Mouse (Mus musculus): ENCODE measurements around the gene Wdr86.
"Not testable (repeated sequence)": the region's sequence is repeated elsewhere in the genome, so short reads cannot be mapped to it uniquely, and the experiment has no call there.

Wdr86 gene

DNA sequence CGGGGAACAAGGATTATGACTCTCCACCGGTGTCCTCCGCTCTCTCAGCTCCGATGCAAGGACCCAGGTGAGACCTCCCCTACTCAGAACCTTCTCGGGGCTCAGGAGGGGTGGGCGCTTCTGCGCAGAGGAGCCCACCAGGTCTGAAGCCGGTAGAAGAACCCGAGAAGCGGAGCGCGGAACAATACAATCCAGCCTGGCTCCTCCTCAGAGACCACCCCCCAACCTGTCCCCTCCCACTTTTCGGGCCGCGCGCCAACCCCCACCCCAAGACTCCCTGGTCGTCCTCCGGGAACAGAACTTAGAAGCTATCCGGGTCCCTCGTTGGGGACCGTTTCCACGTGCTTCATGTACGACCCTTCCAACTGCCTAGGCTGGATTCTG lies at the start of gene Wdr86:
Gene Wdr86, minus strand, starts transcription at position 240 of the 384 bp plus-strand sequence.
- no peak for DNase-seq (ENCODE audit: low spot score in 2 of 2)

DNA sequence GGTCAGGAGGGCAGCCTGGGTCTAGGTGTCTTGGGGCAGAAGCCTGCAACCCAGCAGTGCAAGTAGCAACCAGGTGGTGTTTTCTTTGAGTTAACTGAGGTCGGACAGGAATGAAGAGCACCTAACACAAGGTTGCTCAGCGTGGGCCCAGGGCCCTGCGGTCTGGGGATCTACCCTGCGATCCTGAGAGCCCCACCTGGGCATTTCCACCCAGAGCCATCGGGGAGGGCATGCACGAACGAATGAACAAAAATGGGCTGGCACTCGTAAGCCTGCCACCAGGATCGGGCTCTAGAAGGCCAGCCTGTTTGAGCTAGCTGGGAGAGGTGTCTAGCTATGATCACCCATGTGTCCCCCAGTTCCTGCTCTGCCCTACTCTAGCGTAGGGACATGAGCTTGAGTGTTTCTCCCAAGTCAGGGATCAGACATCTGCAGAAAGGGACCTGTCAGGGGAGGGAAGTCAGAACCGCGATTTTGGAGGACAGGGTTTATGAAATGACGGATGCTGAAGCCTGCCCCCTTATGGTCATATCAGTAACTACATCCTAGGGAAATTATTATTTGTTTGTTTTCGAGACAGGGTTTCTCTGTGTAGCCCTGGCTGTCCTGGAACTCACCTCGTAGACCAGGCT lies 49.5 kb upstream of the Wdr86 start:
- DNase-seq (ENCODE audit: low spot score in 2 of 2) = peak; percentile 29 to 37

GRCm38 (mm10) chr5:24779321-24779720 lies 48.8 kb upstream of the Wdr86 start:
- no peak for DNase-seq (ENCODE audit: low spot score in 2 of 2)

- no peak for DNase-seq (ENCODE audit: low spot score in 2 of 2)
Observed at GRCm38 (mm10) chr5:24778843-24779140, 48.3 kb upstream of the Wdr86 start.

DNA sequence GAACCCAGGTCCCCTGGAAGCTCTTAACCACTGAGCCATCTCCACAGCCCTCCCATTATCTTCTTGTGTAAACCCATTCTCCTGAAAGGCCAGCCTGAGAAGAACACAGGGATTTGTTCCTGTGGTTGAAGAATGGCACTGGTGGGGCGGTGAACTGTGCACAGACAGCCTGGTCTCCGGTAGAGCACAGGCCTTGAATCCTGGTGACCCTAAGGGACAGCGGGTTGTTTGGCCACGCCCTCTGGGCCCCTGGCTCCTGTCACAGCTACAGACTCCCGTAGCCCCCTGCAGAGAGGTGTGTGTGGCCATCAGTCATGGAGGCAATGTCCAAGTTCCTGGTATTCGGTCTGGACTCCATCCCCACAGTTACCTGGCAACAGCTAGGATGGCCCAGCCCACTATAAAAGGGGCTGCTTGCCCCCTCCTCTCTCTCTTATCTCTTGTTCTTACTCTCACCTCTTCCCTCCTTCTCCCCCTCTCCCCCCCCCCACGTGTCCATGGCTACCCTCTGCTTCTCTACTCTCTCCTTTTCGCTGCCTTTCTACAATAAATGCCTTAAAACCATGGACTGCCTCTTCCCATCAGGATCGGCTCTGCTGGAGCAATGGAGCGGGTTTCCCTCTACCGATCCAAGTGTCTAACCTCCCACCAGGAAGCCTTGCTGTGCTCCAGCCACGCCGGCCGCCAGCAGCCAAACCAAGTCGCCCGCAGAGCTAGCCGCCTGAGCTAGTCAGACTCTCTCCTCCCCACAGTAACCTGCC lies 47.7 kb upstream of the Wdr86 start:
- no peak for DNase-seq (ENCODE audit: low spot score in 2 of 2)

GRCm38 (mm10) chr5:24776681-24777080 lies 46.2 kb upstream of the Wdr86 start:
- DNase-seq (ENCODE audit: low spot score in 2 of 2) = no peak

DNA sequence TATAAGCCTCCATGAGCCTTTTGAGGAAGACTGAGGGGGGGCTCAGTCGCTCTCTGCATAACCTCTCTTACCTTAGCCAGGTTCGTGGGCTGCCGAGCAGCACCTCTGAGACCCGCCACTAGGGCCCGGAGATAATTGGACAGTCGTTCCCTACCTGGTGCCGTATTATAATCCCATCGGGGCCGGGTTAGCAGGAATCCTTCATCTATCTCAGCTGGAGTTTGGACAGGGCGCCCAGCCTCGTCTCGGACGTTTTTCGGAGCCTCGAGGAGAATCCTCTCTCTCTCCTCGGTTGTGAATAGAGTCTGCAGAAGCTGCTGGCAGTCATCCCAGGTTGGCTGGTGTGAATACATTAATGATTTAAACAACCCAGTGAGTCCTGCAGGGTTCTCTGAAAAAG lies 44.0 kb upstream of the Wdr86 start:
- not testable (repeated sequence) for DNase-seq (ENCODE audit: low spot score in 2 of 2)

DNA sequence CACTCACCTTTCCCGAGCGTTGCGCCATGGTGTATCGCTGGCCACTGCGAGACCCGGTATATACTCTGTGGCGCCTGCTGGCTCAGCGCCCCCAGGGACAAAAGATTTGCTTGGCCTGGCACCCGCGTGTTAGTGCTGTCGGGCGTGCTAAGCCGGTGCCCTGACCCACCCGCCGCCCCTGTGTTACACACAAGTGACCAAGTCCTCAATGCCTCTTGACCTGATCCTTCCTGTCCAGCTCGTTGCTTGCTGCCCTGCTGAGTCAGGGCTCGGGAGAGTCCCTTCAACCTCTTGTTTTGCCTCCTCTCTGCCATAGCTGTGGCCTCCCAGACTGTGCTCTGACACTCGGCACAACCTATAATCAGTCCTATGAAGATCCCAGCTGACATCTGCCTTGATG lies 27.3 kb upstream of the Wdr86 start, which contains the start of gene Crygn:
Gene Crygn, minus strand, starts transcription at position 193 of the 400 bp plus-strand sequence.
- DNase-seq (ENCODE audit: low spot score in 2 of 2) = no peak

- no peak for DNase-seq (ENCODE audit: low spot score in 2 of 2)
Observed at GRCm38 (mm10) chr5:24756931-24757330, 26.4 kb upstream of the Wdr86 start.

DNA sequence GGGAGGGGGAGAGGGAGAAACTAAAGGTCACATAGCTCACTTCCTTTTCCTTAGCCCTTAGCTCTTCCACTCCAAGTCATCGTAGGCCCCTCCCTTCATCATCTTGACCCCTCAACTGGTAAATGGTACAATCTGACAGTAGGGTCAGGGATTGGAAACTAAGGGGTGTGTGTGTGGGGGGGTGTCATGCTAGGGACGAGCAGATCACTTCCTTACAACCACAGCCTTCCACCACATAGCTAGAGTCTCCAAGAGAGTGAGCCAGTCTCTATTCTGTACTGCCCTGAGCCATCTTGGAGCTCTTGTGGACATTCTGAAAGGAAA lies 21.6 kb upstream of the Wdr86 start:
- DNase-seq (ENCODE audit: low spot score in 2 of 2) = no peak

DNA sequence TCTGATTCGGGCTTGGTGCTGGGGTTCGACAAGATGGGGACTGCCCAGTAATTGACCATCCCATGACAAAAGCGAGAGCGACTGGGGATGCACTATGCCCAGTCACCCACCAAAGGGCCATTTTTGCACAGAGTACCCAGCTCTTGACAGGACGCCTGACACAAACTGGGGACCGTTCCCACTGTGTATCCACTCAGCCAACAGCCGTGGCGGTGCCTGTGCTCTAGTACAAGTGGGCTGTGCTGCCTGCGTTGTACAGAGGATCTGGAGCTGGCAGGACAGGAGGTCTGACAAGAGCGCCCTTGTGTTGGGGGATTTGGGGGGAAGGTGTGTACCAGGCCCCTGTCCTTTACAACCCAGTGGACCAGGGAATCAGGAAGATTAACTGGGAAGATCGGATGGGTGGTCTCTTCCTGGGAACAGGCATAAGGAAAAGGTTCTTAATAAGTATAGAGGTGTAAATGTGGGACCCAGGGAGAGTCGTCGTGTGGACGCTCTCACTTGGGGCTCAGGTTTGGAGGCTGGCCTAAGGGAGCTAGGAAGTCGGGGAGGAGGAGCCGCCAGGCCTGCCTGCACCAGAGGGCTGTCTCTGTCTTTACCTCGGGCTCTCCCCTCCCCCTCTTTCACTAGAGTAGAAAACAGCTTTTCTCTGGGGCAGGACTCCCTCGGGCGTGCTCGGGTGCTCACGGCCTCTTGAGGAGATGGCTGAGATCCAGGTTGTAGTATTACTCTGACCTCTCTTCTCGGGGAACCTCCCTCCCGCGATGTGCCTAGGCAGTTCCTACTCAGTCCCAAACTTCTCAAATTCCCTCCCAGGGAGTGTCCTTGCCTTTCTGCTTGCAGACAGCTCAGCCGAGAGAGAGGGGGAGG lies 21.0 kb upstream of the Wdr86 start:
- peak; percentile 59 to 64 for DNase-seq (ENCODE audit: low spot score in 2 of 2)

GRCm38 (mm10) chr5:24750321-24751304 lies 20.1 kb upstream of the Wdr86 start:
- peak; percentile 86 to 88 for DNase-seq (ENCODE audit: low spot score in 2 of 2)

DNA sequence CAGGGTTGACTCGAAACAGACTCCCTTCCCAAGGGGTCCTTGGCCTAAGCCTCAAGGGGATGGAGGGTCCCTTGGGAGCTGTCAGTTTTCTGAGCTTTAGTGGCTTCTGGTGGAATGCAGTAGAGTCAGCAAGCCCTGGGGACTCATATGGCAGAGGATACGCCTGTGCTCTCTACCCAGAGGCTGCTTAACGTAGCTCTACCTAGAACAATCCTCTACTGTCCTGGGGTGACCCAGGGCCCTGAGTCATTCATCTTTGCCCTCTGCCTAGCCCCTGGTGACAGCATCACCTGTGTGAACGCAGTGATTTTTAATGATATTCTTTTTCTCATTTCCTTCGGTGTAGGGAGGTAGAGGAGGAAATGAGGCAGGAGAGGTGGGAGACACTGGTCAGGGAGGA lies 19.2 kb upstream of the Wdr86 start:
- peak in 1 of 2 experiments; percentile 24 for DNase-seq (ENCODE audit: low spot score in 2 of 2)

DNA sequence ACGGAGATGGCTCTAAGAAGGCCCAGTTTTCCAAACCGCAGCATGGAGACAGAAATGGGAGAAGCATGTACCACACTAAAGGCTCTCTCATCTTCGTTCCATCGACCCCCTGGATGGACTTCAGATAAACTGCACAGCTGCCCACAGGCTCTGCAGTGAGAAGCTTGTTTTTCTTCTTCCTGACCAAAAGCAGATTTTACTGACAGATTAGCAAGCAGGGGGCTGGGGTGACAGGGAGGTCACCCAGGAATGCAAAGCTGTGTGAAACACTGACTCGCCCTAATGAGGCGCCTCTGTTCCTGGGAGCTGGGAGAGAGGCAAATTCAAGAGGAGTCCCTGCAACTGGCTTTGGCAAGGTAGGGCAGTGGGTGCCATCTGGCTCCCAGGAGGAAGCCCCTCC lies 17.0 kb upstream of the Wdr86 start:
- no peak for DNase-seq (ENCODE audit: low spot score in 2 of 2)

- DNase-seq (ENCODE audit: low spot score in 2 of 2) = no peak
Observed at GRCm38 (mm10) chr5:24743956-24744355, 13.4 kb upstream of the Wdr86 start.

GRCm38 (mm10) chr5:24741172-24741885 lies 10.8 kb upstream of the Wdr86 start:
- DNase-seq (ENCODE audit: low spot score in 2 of 2) = no peak

DNA sequence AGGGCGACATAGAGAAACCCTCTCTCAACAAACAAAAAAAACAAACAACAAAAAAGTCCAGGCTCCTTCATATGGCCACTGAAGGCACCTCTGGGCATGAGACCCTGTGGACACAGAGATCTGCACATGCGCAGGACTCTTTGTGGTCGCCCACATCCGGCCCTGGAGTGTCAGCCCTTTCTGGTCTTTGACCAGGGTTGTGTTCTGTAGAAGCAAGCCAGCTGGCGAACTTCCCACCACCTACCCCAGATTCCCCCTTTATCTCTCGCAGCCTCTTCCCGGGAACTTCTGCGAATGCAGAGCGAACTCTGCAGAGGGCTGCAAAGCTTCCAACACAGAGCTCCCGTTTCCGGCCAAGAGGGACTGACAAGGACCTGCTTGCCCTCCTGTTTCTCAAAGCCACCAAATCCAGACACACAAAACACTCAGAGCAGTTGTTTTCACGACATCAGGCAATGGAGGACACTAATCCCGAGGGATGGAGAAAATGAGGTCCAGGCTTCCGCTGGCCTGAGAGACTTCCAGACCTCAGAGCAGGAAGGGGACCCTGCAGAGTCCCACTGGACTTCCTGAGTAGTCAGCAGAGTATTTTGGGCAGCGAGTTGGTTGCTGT lies 8.7 kb upstream of the Wdr86 start:
- peak; percentile 87 to 90 for DNase-seq (ENCODE audit: low spot score in 2 of 2)

GRCm38 (mm10) chr5:24738517-24738916 lies 8.0 kb upstream of the Wdr86 start:
- DNase-seq (ENCODE audit: low spot score in 2 of 2) = no peak

DNA sequence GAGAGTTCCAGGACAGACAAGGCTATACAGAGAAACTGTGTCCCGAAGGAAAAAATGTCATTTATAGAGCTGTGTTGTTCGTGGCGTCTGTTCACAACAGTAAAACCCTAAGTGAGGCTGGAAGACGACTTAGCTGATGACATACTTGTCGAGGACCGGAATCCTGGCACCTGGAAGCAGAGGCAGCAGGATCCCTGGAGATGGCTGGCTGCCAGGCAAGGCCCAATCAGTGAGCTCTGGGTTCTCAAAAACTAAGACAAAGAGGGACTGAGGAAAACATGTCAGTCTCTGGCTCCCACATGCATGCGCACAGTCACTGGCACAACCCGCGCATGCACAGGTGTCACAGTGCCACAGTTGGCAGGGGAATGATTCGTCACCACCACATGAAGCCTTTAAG lies 7.1 kb upstream of the Wdr86 start:
- DNase-seq (ENCODE audit: low spot score in 2 of 2) = no peak

DNA sequence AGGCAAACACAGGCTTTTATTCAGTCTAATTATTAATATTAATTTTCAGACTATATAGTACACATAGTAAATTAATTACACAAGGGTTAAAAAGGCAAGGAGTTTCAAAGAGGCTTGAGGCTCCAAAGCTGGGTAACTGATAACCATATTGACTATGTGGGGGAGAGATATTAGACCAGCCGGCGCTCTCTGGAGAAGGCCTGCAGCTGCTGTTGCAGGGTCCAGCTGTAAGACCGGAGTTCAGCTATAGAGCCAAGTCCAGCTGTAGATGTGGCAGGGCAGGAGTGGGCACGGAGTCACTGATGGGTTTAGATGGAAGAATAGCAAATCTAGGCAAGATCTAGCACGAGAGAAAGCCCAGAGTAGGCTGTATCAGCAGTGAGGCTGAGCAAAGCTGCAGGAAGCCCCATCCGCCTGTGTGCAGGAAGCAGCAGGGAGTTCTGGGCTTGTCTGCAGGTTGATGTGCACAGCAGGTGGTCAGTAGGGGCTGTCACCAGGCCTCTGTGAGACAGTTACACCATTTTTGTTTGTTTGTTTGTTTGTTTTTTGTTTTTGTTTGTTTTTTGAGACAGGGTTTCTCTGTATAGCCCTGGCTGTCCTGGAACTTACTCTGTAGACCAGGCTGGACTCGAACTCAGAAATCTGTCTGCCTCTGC lies 3.4 kb upstream of the Wdr86 start:
- DNase-seq (ENCODE audit: low spot score in 2 of 2) = no peak

Measured in heart, adult 9 months (tissue).